Mouse (Mus musculus) testis, adult 2 months (tissue): Measurements from ENCODE around the gene Ankfy1.
"Not testable (repeated sequence)": the region's sequence is repeated elsewhere in the genome, so short reads cannot be mapped to it uniquely, and the experiment has no call there.

Source experiments
- CTCF ChIP-seq: fragments of 200-500 bp; IDR thresholded peaks from 2 replicates; pipeline ENCODE4 v1.5.1; 2012; ENCODE audit warnings: low read depth, mild to moderate bottlenecking, inconsistent platforms, low read length, moderate library complexity; ENCODE audit not compliant: control insufficient read depth, insufficient read depth, insufficient replicate concordance
- POLR2A ChIP-seq: fragments of 200-500 bp; IDR thresholded peaks from 2 replicates; pipeline ENCODE4 v1.6.1; 2012; ENCODE audit warnings: low read depth, mild to moderate bottlenecking, inconsistent platforms, low read length, moderate library complexity; ENCODE audit not compliant: control insufficient read depth

DNA sequence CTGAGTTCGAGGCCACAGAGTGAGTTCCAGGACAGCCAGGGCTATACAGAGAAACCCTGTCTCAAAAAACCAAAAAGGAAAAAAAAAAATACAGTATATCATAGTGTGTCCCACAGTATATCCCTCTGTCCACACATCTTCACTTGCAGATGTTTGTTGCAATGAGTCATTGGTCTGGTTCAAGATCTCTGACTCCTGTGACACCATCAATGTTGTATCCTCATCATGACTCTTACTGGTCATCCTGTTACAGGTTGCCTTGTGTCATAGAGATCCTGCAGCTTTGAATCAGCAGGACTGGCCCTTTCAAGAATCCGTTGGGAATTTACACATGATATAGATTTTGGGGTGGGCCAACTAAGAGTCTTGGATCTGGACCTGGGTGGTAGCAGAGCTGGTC, 15.3 kb downstream of the Ankfy1 start:
- TF ChIP-seq POLR2A, CTCF: not testable (repeated sequence)
